Comparison of ENCODE assay signal across 8 mouse cellular contexts in the genomic region with DNA sequence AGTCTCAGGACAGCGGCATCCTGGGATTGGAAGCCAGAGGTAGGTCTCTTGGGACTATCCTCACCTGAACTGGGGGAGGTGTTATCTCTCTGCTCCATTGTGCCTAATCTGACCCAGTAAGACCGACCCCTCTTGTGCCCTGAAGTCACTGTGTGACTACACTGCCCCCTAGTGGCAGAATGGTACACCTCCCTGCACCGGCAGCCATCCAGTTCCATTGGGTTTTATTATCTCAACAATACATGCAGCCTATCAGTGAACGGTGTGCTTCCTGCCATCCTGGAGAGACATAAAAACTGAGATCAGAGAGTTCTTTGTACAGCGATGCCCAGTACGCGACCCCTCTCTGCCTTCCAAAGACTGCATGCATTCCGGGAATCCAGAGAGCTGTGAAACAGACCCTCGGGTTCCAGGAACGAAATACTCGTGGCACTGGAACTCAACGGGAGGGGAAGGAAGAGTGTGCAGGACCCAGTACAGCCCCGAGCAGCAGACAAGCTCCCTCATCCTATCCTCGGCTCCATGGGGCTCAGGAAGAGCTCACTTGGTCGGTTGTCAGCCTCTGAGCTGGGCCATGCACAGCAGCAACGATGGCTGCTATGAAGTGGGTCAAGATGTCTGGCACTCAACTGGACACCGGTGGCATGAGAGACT. TPM values are rescaled to one million over a fixed set of nuclear protein-coding genes. Genes with fewer than 3 reads are reported as not detected.
DNase-seq lines count a peak whose midpoint lies in the region; ATAC-seq lines count a peak whose summit lies in the region.

No protein-coding gene starts in this region.

- no peaks in the 10 kb centered on the region for H3K4me1 ChIP-seq in hindbrain, embryonic 15.5 days (replicated peaks)

- H3K9ac ChIP-seq in hindbrain, embryonic 15.5 days, result no peak overlapping the region

- H3K27ac ChIP-seq in hindbrain, embryonic 15.5 days (replicated peaks), result no peak overlapping the region

- no peaks in the 10 kb centered on the region for H3K27me3 ChIP-seq in hindbrain, embryonic 15.5 days

- 37% methylated on average over 17 of the region's 17 CpGs for WGBS in hindbrain, embryonic 15.5 days

- H3K36me3 ChIP-seq in hindbrain, embryonic 15.5 days, result no peaks in the 10 kb centered on the region

- H3K9me3 ChIP-seq in hindbrain, embryonic 15.5 days, result no peaks in the 10 kb centered on the region

- peak overlapping the region; percentile 13; the same call in 1 of the 2 replicates for H3K4me2 ChIP-seq in hindbrain, embryonic 15.5 days

- ATAC-seq in hindbrain, embryonic 15.5 days (ENCODE audit: low FRiP score, low read depth), result peak; percentile 57; the same call in 1 of the 2 replicates

- no peak overlapping the region for H3K4me3 ChIP-seq in hindbrain, embryonic 15.5 days

- DNase-seq in WW6 (ENCODE audit: low read depth, low spot score), result peak; percentile 70
- peak; percentile 84 to 88 for DNase-seq in cerebellum, postnatal 36 days
- DNase-seq in gastrocnemius, adult 18-20 months (ENCODE audit: low spot score), result peak; percentile 68
- peak; percentile 83 to 84 for DNase-seq in layer of hippocampus, postnatal 36 days
- peak; percentile 65 to 79 for DNase-seq in lung, postnatal 4 days
- DNase-seq in retina, postnatal 7 days (ENCODE audit: low read depth, low spot score), result peak; percentile 87
- peak; percentile 47 for DNase-seq in urinary bladder, adult 2 months (ENCODE audit: low spot score)

RNA-seq across cellular contexts. Expression of gene Slc19a1, which starts 10.5 kb away (rescaled TPM):
- 1 to 10 TPM; 4.6 to 7.5 TPM for total RNA-seq in gastrocnemius, adult 18-20 months (2021)
- polyA plus RNA-seq in hindbrain, embryonic 15.5 days (2015; fragmentation: Nextera tagmentation; extraction: Ambion mirVana), result 41.8 and 42.9 TPM in 2 replicates
- 10 to 100 TPM; 20.7 to 23.3 TPM for total RNA-seq in layer of hippocampus, postnatal 36 days (2021)
- 12.4 and 12.9 TPM in 2 replicates for polyA plus RNA-seq in urinary bladder, adult 2 months (2012; rRNA removed)

RNA-seq across cellular contexts. Expression of gene Pcbp3, which starts 59.8 kb away (rescaled TPM):
- 1 to 10 TPM; 1.2 to 1.8 TPM for total RNA-seq in gastrocnemius, adult 18-20 months (2021)
- 88.6 and 88.7 TPM in 2 replicates for polyA plus RNA-seq in hindbrain, embryonic 15.5 days (2015; fragmentation: Nextera tagmentation; extraction: Ambion mirVana)
- 10 to 100 TPM; 63.0 to 67.1 TPM for total RNA-seq in layer of hippocampus, postnatal 36 days (2021)
- 32.0 and 35.4 TPM in 2 replicates for polyA plus RNA-seq in urinary bladder, adult 2 months (2012; rRNA removed)

Comparison
In these comparisons a context has a peak if more than half of its experiments do, and no peak if none do; other contexts are left out.
1. RNA of gene Pcbp3, which starts 59.8 kb away (total RNA-seq): 63.0 to 67.1 TPM in layer of hippocampus, postnatal 36 days; 1.2 to 1.8 TPM in gastrocnemius, adult 18-20 months; every median in the first group is over 10 times any median in the second.
2. Peak in every context shown above with its lines, with median percentiles within 50 percentile points of each other: DNase-seq.